Mouse (Mus musculus) heart, embryonic 15.5 days (tissue): Measurements from ENCODE around the gene Dnmt3a. TPM values are rescaled to one million over a fixed set of nuclear protein-coding genes. Genes with fewer than 3 reads are reported as not detected.

Experiments used
- ATAC-seq: fragments of 200-750 bp; cut with Nextera tagmentation; replicated peaks from 2 replicates; pipeline ENCODE4 v1.8.0; 2017; ENCODE audit warnings: low read depth, moderate TSS enrichment; ENCODE audit not compliant: insufficient number of reproducible peaks, insufficient read depth, low FRiP score
- H3K27ac ChIP-seq: fragments of 300-500 bp; sonication (generic); 2 replicates; pipeline ENCODE4 v1.5.1; 2015; ENCODE audit warnings: mild to moderate bottlenecking, inconsistent platforms
- H3K27me3 ChIP-seq: fragments of 300-500 bp; sonication (generic); 2 replicates; pipeline ENCODE4 v1.6.1; 2015; ENCODE audit warnings: inconsistent platforms
- H3K36me3 ChIP-seq: fragments of 300-500 bp; sonication (generic); 2 replicates; pipeline ENCODE4 v1.6.1; 2015; ENCODE audit warnings: mild to moderate bottlenecking, inconsistent platforms
- H3K4me1 ChIP-seq: fragments of 300-500 bp; sonication (generic); replicated peaks from 2 replicates; pipeline ENCODE4 v1.6.1; 2015; ENCODE audit warnings: inconsistent platforms
- H3K4me2 ChIP-seq: fragments of 300-500 bp; sonication (generic); 2 replicates; pipeline ENCODE4 v1.6.1; 2015; ENCODE audit warnings: inconsistent platforms, mild to moderate bottlenecking, moderate library complexity
- H3K4me3 ChIP-seq: fragments of 300-500 bp; sonication (generic); 2 replicates; pipeline ENCODE4 v1.5.1; 2015; ENCODE audit warnings: mild to moderate bottlenecking, inconsistent platforms
- H3K9ac ChIP-seq: fragments of 300-500 bp; sonication (generic); 2 replicates; pipeline ENCODE4 v1.6.1; 2015; ENCODE audit warnings: mild to moderate bottlenecking, inconsistent platforms
- H3K9me3 ChIP-seq: fragments of 300-500 bp; sonication (generic); replicated peaks from 2 replicates; pipeline ENCODE4 v1.6.1; 2016; ENCODE audit warnings: inconsistent platforms
- WGBS: fragments of 180-500 bp; shearing (Covaris S2); methylation state at CpG from one replicate; pipeline ENCODE4 v1.1.7; 2015; ENCODE audit warnings: mixed read lengths; 5-methylcytosine and 5-hydroxymethylcytosine counted together
- polyA plus RNA-seq: library from polyadenylated mRNA; unstranded; fragments of >200 nt; fragmentation: Nextera tagmentation; extraction: Ambion mirVana; gene quantifications from 2 replicates; pipeline ENCODE4 v1.2.1, GENCODE M21; 2015

The Dnmt3a gene
- polyA plus RNA-seq, 1 experiment from 2014 or later: 79.9 TPM

GRCm38 (mm10) chr12:3808396-3808981 lies 2.7 kb downstream of the Dnmt3a start:
- peak; percentile 1; the same call in 1 of the 2 replicates for ATAC-seq
- Histone ChIP-seq H3K27me3 (no peaks in the 10 kb centered on the region), H3K27ac (peak overlapping the region; percentile 98), H3K4me3 (peak overlapping the region; percentile 86), H3K9me3 (no peaks in the 10 kb centered on the region), H3K36me3 (no peaks in the 10 kb centered on the region), H3K4me1 (peaks cover 60% of the 10 kb centered on the region), H3K4me2 (peak overlapping the region; percentile 73), H3K9ac (peak overlapping the region; percentile 95)
- WGBS: 9% methylated on average over 10 of the region's 10 CpGs

- peak overlapping the region; percentile 26 for H3K4me2 ChIP-seq
- H3K27ac ChIP-seq: peak overlapping the region; percentile 11
Measured at GRCm38 (mm10) chr12:3809520-3810180, 3.8 kb downstream of the Dnmt3a start.

GRCm38 (mm10) chr12:3810455-3810854 lies 4.6 kb downstream of the Dnmt3a start:
- H3K4me2 ChIP-seq: peak overlapping the region; percentile 26
- no peaks in the 10 kb centered on the region for H3K27me3 ChIP-seq
- H3K36me3 ChIP-seq: no peaks in the 10 kb centered on the region
- ATAC-seq: no peak
- peak overlapping the region; percentile 11 for H3K27ac ChIP-seq
- no peak overlapping the region for H3K9ac ChIP-seq
- no peaks in the 10 kb centered on the region for H3K9me3 ChIP-seq
- 23% methylated on average over 3 of the region's 4 CpGs for WGBS
- no peak overlapping the region for H3K4me3 ChIP-seq
- peaks cover 72% of the 10 kb centered on the region for H3K4me1 ChIP-seq

More at GRCm38 (mm10) chr12:3809520-3810180, 3.8 kb downstream of the Dnmt3a start:
- no peak for ATAC-seq
- no peaks in the 10 kb centered on the region for H3K9me3 ChIP-seq
- H3K4me3 ChIP-seq: no peak overlapping the region
- no peaks in the 10 kb centered on the region for H3K36me3 ChIP-seq
- WGBS: 52% methylated on average over 7 of the region's 7 CpGs
- H3K4me1 ChIP-seq: peaks cover 65% of the 10 kb centered on the region
- H3K9ac ChIP-seq: no peak overlapping the region
- no peaks in the 10 kb centered on the region for H3K27me3 ChIP-seq

GRCm38 (mm10) chr12:3811596-3811995 lies 5.8 kb downstream of the Dnmt3a start:
- Histone ChIP-seq H3K9me3 (no peaks in the 10 kb centered on the region), H3K4me2 (peak overlapping the region; percentile 14; the same call in 1 of the 2 replicates), H3K27me3 (no peaks in the 10 kb centered on the region), H3K4me1 (peaks cover 75% of the 10 kb centered on the region), H3K9ac (no peak overlapping the region), H3K36me3 (no peaks in the 10 kb centered on the region), H3K4me3 (no peak overlapping the region), H3K27ac (peak overlapping the region; percentile 41; the same call in 1 of the 2 replicates)
- no peak for ATAC-seq
- WGBS: 37% methylated on average over 5 of the region's 5 CpGs

GRCm38 (mm10) chr12:3812251-3812650 lies 6.4 kb downstream of the Dnmt3a start:
- WGBS: 30% methylated on average over 6 of the region's 6 CpGs
- Histone ChIP-seq H3K36me3 (no peaks in the 10 kb centered on the region), H3K9ac (no peak overlapping the region), H3K27ac (peak overlapping the region; percentile 44; the same call in 1 of the 2 replicates), H3K4me3 (no peak overlapping the region), H3K27me3 (no peaks in the 10 kb centered on the region), H3K9me3 (no peaks in the 10 kb centered on the region), H3K4me2 (no peak overlapping the region), H3K4me1 (peaks cover 81% of the 10 kb centered on the region)
- no peak for ATAC-seq

GRCm38 (mm10) chr12:3813138-3813537 lies 7.3 kb downstream of the Dnmt3a start:
- H3K4me3 ChIP-seq: no peak overlapping the region
- 81% methylated on average over 8 of the region's 8 CpGs for WGBS
- no peaks in the 10 kb centered on the region for H3K27me3 ChIP-seq
- no peaks in the 10 kb centered on the region for H3K9me3 ChIP-seq
- no peak for ATAC-seq
- no peak overlapping the region for H3K4me2 ChIP-seq
- no peak overlapping the region for H3K27ac ChIP-seq
- H3K4me1 ChIP-seq: peaks cover 88% of the 10 kb centered on the region
- H3K36me3 ChIP-seq: no peaks in the 10 kb centered on the region
- H3K9ac ChIP-seq: no peak overlapping the region

GRCm38 (mm10) chr12:3815386-3815785 lies 9.6 kb downstream of the Dnmt3a start:
- Histone ChIP-seq H3K4me3 (no peak overlapping the region), H3K27ac (no peak overlapping the region), H3K4me1 (peaks cover 84% of the 10 kb centered on the region), H3K27me3 (no peaks in the 10 kb centered on the region), H3K9ac (no peak overlapping the region), H3K36me3 (no peaks in the 10 kb centered on the region), H3K9me3 (no peaks in the 10 kb centered on the region), H3K4me2 (no peak overlapping the region)
- no peak for ATAC-seq
- 47% methylated on average over 6 of the region's 6 CpGs for WGBS

- whole genome bisulfite sequencing: 61% methylated on average over 7 of the region's 7 CpGs
- Histone ChIP-seq H3K27me3 (no peaks in the 10 kb centered on the region), H3K9me3 (no peaks in the 10 kb centered on the region), H3K9ac (no peak overlapping the region), H3K4me3 (no peak overlapping the region), H3K4me2 (no peak overlapping the region), H3K27ac (no peak overlapping the region), H3K36me3 (no peaks in the 10 kb centered on the region), H3K4me1 (peaks cover 79% of the 10 kb centered on the region)
- 0 out of 2 replicates have a peak, but pooled peaks have one; percentile 20 for ATAC-seq
Measured at GRCm38 (mm10) chr12:3817033-3817432, 11.2 kb downstream of the Dnmt3a start.

GRCm38 (mm10) chr12:3817566-3817965 lies 11.8 kb downstream of the Dnmt3a start:
- 48% methylated on average over 5 of the region's 5 CpGs for WGBS
- Histone ChIP-seq H3K4me3 (no peak overlapping the region), H3K27ac (peak overlapping the region; percentile 0; the same call in 1 of the 2 replicates), H3K27me3 (no peaks in the 10 kb centered on the region), H3K36me3 (no peaks in the 10 kb centered on the region), H3K4me1 (peaks cover 77% of the 10 kb centered on the region), H3K9ac (no peak overlapping the region), H3K9me3 (no peaks in the 10 kb centered on the region), H3K4me2 (no peak overlapping the region)
- no peak for ATAC-seq

- ATAC-seq: no peak
- peaks cover 85% of the 10 kb centered on the region for H3K4me1 ChIP-seq
- no peak overlapping the region for H3K9ac ChIP-seq
- WGBS: 24% methylated on average over 4 of the region's 4 CpGs
- H3K4me2 ChIP-seq: no peak overlapping the region
- H3K27me3 ChIP-seq: no peaks in the 10 kb centered on the region
- H3K4me3 ChIP-seq: no peak overlapping the region
- no peaks in the 10 kb centered on the region for H3K36me3 ChIP-seq
- H3K27ac ChIP-seq: no peak overlapping the region
- H3K9me3 ChIP-seq: no peaks in the 10 kb centered on the region
Measured at GRCm38 (mm10) chr12:3819899-3820298, 14.1 kb downstream of the Dnmt3a start.

- Histone ChIP-seq H3K9ac (no peak overlapping the region), H3K36me3 (no peaks in the 10 kb centered on the region), H3K4me2 (no peak overlapping the region), H3K4me1 (peaks cover 76% of the 10 kb centered on the region), H3K4me3 (no peak overlapping the region), H3K9me3 (no peaks in the 10 kb centered on the region), H3K27me3 (no peaks in the 10 kb centered on the region), H3K27ac (no peak overlapping the region)
- ATAC-seq: no peak
- 50% methylated on average over 5 of the region's 5 CpGs for WGBS
Measured at GRCm38 (mm10) chr12:3823408-3823807, 17.6 kb downstream of the Dnmt3a start.
